Mouse (Mus musculus): ENCODE measurements around the gene Olfr1030.
"Not testable (repeated sequence)": the region's sequence is repeated elsewhere in the genome, so short reads cannot be mapped to it uniquely, and the experiment has no call there.

Gene Olfr1030

DNA sequence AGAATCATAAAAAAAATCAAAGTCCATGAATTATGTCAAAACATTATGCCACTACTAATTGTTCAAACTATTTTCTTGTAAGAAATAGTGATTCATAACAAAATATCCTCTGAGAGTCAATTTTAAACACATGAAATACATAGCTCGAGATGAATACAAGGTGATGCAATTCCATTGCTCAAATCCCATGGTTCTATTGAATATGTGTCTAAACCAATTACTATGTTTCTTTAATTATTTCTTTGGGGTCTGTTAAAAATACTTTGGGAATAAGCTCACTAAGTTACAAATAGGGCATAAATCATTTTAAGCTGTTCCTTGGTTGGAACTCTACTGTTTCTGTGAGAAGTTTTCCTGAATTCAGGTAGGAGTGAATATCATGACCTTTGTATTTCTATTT, at the start of gene Olfr1030:
Gene Olfr1030, plus strand, starts transcription at position 301 of the 400 bp plus-strand sequence.
- no peak for DNase-seq

DNA sequence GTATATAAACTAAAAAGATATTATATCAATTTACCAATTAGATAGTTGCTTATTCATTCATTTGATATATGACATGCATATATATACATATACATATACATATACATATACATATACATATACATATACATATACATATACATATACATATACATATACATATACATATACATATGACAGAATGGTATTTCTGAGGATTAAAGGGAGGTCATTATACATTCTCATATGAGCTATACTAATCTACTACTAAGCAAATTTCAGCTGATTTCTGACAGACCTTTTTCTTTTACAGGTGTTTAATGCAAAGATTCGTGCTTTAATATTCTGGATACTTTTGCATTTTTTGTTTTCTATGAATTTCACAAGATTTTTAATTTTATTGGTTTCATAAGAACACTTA, 28.9 kb upstream of the Olfr1030 start, which contains the start of gene Olfr1028:
Gene Olfr1028, plus strand, starts transcription at position 301 of the 400 bp plus-strand sequence.
- DNase-seq = no peak

DNA sequence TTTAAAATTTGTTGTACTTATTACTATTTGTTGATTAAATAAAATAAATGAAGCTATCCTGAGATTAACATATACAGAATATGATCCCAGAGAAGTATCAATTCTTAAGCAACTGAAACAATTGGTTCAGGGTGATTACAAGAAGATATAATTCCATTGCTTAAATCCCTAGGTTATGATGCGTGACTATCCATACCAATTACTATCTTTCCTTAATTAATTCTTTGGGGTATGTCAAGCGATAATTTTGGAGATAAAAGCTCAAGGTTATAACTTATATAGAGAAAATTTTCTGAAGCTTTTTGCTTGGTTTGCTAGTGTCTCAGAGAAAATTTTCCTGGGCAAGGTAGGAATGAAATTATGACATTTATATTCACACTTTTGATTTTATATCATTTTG, 5.5 kb upstream of the Olfr1030 start, which contains the start of gene Olfr1029:
Gene Olfr1029, plus strand, starts transcription at position 301 of the 400 bp plus-strand sequence.
- DNase-seq = no peak

DNA sequence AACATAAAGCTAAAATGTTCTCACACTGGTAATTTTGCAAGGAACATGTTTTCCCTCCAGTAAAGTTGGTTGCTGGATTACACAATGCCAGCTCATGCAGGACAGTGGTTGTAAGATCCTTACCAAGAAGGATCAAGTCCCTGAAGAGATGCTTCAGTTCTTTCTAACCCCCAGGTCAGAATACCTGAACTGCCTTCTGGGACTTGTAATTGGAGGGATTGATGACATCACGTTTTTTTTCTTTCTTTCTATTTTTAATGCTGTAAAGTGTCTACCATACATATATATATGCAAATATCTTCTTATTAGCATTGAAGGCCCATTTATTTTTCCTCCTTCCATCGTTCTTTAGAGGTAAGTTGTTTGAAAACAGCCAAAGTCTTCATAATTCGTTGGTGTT, 10.9 kb downstream of the Olfr1030 start, which contains the start of gene Olfr1031:
Gene Olfr1031, plus strand, starts transcription at position 301 of the 400 bp plus-strand sequence.
- no peak for DNase-seq

DNA sequence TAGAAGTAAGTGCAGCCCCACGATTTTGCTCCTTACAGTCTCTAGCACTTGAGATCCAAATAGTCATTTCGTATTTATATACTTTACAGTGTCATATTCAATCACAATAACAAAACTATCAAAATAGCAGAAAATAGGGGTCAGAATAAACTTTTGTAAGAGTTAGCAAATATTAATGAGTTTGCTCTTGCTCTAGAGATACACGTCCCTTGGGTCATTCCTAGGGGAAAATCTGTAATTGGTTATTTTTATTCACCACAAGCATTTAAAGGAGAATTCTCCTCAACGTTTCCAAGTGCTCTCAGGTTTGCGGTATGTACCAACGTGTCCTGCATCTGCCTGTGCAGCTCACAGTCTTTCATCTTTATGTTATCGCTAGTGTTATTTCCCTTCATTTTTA, 26.2 kb downstream of the Olfr1030 start, which contains the start of gene Olfr1032:
Gene Olfr1032, plus strand, starts transcription at position 301 of the 400 bp plus-strand sequence.
- no peak for DNase-seq

DNA sequence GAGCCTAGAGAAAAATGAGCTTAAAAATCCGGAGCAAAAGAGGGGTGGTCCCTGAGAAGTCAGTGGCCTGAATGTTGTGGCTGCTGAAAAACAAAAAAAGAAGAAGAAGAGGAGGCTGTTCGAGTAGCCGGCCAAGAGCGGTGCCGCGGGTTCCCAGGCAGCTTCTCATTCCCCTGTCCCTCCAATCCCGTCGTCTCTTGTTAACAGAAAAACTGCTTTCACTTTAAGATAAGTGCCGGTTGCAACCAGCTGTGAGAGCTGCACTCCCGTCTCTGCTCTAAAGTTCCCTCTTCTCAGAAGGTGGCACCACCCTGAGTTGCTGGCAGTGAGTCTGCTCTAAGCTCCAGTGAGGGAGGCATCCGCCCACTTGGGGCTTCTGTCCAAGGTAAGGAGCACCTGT, 41.3 kb downstream of the Olfr1030 start, which contains the start of gene Olfr1033:
Gene Olfr1033, plus strand, starts transcription at position 228 of the 400 bp plus-strand sequence.
- DNase-seq = peak; percentile 5

DNA sequence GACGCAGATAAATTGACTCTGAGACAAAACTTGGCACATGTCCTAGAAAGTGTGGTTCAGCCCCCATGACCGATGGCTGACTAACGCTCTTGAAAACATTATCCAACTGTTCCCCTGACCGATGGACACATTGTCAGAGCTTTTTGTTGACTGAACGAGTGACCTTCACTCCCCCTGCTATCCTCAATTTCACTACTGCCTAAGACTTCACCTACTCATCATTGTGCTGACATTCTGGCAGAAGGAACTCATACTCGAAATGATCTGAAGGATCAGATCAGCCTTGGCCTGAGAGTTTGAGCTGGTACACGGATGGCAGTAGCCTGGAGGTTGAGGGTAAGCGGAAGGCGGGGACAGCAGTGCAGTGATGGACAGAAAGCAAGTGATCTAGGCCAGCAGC, 42.4 kb downstream of the Olfr1030 start:
- DNase-seq = not testable (repeated sequence)

Measured in lung, postnatal 10 days (tissue).